Mouse (Mus musculus): ENCODE results near the gene Pias4.

The Pias4 gene

GRCm38 (mm10) chr10:81138131-81138782 lies 29.5 kb downstream of the Pias4 start:
- DNase-seq (ENCODE audit: low read depth): no peak

DNA sequence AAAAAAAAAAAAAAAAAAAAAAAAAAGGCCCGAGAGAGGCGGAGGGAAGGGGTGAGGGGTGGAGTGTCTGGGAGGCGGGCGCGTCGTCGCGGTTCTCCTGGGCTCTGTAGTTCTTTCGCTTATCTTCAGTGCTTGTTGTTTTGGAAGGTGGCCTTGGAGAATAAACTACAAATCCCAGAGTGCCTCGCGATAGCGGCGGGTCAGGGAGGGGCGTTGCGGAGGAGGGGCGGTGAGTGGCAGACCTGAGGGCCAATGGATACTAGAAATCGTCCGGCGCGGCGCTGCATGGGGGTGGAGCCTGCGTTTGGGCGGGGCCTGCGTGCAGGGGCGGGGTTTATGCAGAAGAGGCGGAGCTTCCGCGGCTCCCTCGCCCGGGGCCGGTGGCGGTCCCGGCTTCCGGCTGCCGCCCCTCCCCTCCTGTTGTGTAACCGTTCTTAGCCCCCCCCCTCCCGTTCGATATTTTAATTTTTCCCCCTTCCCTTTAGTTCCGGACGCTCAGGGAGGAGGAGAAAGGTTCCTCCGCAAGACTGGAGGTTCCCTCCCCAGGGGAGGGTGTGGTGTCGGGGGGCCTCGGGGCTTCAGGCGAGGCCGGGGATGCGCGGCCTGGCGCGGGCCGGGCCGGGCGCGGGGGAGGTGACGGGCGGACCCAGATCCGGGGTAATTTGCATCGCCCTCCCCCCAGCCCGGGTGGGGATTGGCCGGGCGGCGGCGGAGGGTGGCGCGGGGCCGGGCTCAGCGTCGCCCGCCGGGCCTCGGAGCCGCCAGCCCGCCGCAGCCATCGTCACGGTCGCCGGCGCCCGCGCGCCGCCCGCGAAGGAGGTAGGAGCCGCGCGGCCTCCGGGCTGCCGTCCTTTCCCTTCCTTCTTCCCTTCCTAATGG lies 30.2 kb downstream of the Pias4 start:
- peak; percentile 95 for DNase-seq (ENCODE audit: low read depth)

- no peak for DNase-seq (ENCODE audit: low read depth)
Observed at GRCm38 (mm10) chr10:81136706-81137231, 31.0 kb downstream of the Pias4 start.

- DNase-seq (ENCODE audit: low read depth): no peak
Observed at GRCm38 (mm10) chr10:81135831-81136705, 31.7 kb downstream of the Pias4 start.

- no peak for DNase-seq (ENCODE audit: low read depth)
Observed at GRCm38 (mm10) chr10:81134966-81135681, 32.6 kb downstream of the Pias4 start, which contains the start of gene Zbtb7a. Zbtb7a (plus strand) TSS chr10:81135220.

DNA sequence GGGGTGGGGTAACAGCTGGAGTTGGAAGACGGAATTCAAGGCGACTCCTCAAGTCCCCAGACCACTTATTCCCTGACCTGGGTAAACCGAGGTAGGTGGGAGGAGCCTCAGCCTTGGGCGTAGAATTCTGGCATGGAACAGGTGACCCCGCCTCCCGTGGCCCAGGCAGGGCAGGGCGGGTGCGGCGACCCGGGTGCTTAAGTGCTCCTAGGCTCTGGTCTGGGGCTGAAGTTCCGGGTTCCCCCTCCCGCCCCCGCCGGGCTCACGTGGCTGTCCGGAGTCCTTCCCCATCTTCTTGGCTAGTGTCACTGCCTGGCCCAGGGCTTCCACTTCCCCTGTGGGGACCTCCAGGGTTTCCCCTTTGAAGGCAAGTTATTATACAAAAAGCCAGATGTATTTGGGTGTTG lies 33.5 kb downstream of the Pias4 start:
- DNase-seq (ENCODE audit: low read depth): no peak

DNA sequence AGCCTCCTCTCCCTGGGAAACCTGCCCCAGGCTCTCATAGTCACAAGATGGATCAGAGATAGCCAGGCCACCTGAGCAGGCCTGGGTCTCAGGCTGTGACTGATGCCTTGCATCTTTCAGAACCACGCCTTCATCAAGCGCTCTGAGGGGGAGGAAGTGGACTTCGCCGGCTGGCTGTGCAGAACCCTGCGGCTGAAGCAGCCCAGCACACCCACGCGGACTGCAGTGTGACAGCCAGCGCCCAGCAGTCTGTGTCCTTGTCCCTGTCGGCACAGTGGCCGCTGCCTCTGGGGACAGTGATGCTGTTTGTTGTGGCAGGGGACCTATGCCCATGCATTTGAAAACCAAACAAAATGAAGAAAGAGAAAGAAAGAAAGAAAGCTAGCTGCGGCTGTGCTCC lies 44.2 kb downstream of the Pias4 start:
- DNase-seq (ENCODE audit: low read depth): no peak

DNA sequence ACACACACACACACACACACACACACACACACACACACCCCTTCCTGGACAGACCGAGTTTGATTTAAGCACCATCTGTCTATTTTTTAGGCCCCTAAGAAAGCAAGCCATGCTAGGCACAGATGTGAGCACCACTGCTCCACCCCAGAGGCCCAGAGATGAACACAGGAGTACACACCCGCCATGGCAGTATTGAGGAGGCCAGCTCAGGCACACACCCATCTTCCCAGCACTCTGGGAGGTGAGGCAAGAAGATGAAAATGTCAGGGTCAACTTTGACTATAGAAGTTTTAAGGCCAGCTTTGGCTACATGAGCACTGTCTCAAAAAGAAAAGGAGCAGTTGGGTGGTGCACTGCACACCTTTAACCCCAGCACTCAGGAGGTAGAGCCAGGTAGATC lies 44.8 kb downstream of the Pias4 start:
- no peak for DNase-seq (ENCODE audit: low read depth)

DNA sequence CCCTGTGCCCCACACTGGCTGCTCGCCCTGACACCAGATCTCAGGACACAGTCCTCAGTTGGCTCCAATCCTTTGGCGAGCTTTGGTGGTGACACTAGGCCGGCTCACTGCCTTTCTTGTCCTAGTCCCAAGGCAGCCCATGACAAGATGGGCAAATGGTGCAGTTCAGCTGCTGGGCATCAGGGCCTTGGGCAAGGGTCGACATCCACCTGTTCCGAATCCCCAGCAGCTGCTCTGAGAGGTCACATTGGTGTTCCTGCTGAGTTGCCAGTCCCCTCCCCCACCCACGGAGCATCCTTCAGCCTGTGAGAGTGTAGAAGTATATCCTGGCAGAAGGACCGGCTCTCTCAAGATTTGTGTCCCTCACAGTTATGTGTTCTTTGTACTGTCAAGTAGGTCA lies 47.1 kb downstream of the Pias4 start:
- no peak for DNase-seq (ENCODE audit: low read depth)

- no peak for DNase-seq (ENCODE audit: low read depth)
Observed at GRCm38 (mm10) chr10:81119625-81120024, 48.1 kb downstream of the Pias4 start.

- no peak for DNase-seq (ENCODE audit: low read depth)
Observed at GRCm38 (mm10) chr10:81112946-81113345, 54.8 kb downstream of the Pias4 start.

GRCm38 (mm10) chr10:81106113-81106721 lies 61.5 kb downstream of the Pias4 start:
- DNase-seq (ENCODE audit: low read depth): peak; percentile 7

DNA sequence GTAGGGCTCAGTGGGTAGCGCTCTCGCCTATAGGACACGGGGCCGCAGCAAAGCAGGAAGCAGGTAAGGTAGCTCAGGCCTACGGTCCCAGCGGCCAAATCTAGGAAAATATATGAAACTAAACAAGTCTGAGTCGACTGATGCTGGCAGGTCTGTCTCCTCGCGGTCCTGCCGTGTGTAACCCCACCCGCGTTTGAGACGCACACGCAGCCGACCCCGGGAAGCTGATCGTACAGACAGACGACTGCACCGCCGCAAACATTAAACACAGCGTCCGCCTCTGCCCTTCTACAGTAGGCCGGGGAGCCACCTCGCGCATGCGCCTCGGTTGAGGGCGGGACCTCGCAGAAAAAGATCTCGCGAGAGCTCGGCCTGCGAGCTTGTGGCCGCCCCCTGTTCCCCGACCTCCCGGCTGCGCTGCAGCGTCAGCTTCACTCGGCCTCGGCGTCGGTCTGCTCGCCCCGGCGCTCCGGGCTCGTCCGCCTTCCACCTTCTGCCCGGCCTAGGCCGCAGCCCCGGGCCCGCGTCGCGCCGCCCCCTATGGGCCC lies 62.1 kb downstream of the Pias4 start, which contains the start of gene Map2k2:
Gene Map2k2 (plus strand): TSS at position 351 of the 548 bp plus-strand sequence.
- peak; percentile 93 for DNase-seq (ENCODE audit: low read depth)
